Mouse (Mus musculus): ENCODE data around the gene Tmem171. TPM values are rescaled to one million over a fixed set of nuclear protein-coding genes. Genes with fewer than 3 reads are reported as not detected.

Tmem171 gene
- polyA plus RNA-seq (2016; fragmentation: Nextera tagmentation; extraction: Ambion mirVana) = 0.18 TPM in 1 of 2 replicates, not detected in the other

DNA sequence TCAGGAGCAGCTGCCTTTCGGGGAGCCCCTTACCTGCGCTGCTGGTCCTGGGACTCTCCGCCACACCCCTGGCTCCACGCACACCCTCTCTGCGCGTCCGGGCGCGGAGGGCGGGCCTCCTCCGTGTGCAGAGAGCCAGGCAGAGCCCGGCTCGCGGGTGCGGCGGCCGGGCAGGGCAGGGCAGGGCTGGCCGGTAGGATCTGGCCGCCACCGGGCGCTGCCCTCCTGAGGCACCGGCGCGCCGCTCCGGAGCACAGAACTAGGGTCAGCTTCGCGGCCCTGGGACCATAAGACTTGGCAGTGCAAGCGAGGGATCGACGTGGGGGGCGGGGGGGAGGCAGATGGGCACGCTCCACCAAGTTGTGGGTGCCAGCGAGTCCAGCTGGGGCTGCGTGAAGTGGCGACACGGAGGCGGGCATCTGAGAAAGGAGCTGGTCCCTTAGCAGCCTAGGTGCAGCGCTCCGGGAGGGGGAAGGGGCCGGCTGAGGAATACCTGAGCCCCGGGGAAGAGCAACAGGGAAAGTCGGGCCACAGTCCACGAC is at the start of gene Tmem171:
Gene Tmem171, minus strand, starts transcription at position 62 of the 542 bp plus-strand sequence.
- Histone ChIP-seq H3K9me3 (replicated peaks) (no peaks in the 10 kb centered on the region), H3K4me3 (peak within 1 kb of the TSS; percentile 35), H3K36me3 (no peaks in the 10 kb centered on the region), H3K27ac (no peak within 1 kb of the TSS), H3K9ac (peak within 1 kb of the TSS; percentile 53; the same call in 1 of the 2 replicates), H3K4me1 (peaks cover 9% of the 10 kb centered on the region), H3K27me3 (peaks cover 38% of the 10 kb centered on the region), H3K4me2 (replicated peaks) (peak within 1 kb of the TSS; percentile 68)
- WGBS = 9% methylated on average over 43 of the region's 44 CpGs
- no peak for ATAC-seq (ENCODE audit: low FRiP score)

DNA sequence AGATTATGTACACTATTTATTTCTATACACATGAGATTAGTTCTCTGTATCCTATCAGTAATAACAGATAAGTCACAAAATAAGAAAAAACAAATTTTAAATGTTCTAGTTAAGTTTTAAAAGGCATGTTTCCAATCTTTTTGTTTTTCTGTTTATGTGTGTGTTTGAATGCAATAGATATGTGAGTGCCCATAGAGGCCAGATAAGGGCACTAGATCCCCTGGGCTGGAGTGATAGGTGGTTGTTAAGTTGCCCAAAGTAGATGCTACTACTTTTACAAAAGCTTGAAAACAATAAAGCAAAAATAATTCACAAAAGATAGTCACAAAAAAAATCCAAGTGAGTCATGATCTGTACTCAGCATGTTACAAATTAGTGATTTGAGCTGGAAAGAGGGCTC is 49.2 kb upstream of the Tmem171 start:
- peaks cover 35% of the 10 kb centered on the region for H3K36me3 ChIP-seq
- H3K9ac ChIP-seq = no peak overlapping the region
- no peak for ATAC-seq (ENCODE audit: low FRiP score)
- H3K27ac ChIP-seq = no peak overlapping the region
- no peaks in the 10 kb centered on the region for H3K4me1 ChIP-seq
- no peak overlapping the region for H3K4me3 ChIP-seq
- no peaks in the 10 kb centered on the region for H3K9me3 ChIP-seq (replicated peaks)
- H3K27me3 ChIP-seq = no peaks in the 10 kb centered on the region
- H3K4me2 ChIP-seq (replicated peaks) = no peak overlapping the region

DNA sequence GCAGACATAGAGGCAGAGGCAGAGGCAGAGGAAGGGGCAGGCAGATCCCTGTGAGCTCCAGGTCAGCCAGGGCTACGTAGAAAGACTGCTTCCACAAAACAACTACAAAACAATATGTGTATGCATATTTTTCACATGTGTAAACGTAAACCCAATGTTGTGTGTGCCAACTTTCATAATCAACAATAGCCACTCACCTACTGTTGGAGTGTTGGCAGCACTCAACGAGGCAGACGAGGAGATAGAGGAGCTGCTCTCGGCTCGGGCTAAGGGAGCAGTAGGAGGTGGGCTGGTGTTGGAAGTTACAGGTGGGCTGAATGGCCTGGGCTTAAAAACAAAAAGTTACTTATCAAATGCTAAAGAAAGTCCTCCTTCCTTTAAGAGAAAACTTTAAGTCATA is 48.6 kb upstream of the Tmem171 start:
- 95% methylated on average over 6 of the region's 6 CpGs for WGBS
- H3K36me3 ChIP-seq = peaks cover 35% of the 10 kb centered on the region
- no peaks in the 10 kb centered on the region for H3K4me1 ChIP-seq

DNA sequence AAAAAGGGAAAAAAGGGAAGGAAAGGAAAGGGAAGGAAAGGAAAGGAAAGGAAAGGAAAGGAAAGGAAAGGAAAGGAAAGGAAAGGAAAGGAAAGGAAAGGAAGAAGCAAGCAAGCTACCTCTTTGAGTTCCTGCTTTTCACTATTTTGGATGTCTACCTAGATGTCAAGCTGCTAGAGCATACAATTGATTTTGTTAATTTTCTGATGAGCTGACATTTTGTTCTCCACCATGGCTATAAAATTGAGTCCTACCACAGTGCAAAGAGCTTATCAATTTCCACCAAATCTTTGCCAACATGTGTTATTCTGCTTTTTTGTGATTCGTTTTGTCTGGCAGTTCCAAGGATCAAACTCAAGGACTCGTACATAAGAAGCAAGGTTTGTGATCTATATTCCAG is 43.6 kb upstream of the Tmem171 start:
- 93% methylated on average over 2 of the region's 2 CpGs for WGBS
- H3K9me3 ChIP-seq (replicated peaks) = no peaks in the 10 kb centered on the region
- H3K4me2 ChIP-seq (replicated peaks) = no peak overlapping the region
- peaks cover 26% of the 10 kb centered on the region for H3K36me3 ChIP-seq
- 0 out of 2 replicates have a peak, but pooled peaks cover 1% of the 10 kb centered on the region for H3K4me1 ChIP-seq
- H3K4me3 ChIP-seq = no peak overlapping the region
- ATAC-seq (ENCODE audit: low FRiP score) = no peak
- H3K27me3 ChIP-seq = no peaks in the 10 kb centered on the region
- no peak overlapping the region for H3K9ac ChIP-seq
- H3K27ac ChIP-seq = no peak overlapping the region

More for the DNA sequence above, 48.6 kb upstream of the Tmem171 start:
- ATAC-seq (ENCODE audit: low FRiP score) = no peak
- H3K9ac ChIP-seq = no peak overlapping the region
- H3K9me3 ChIP-seq (replicated peaks) = no peaks in the 10 kb centered on the region
- H3K4me3 ChIP-seq = no peak overlapping the region
- no peak overlapping the region for H3K27ac ChIP-seq
- H3K27me3 ChIP-seq = no peaks in the 10 kb centered on the region
- no peak overlapping the region for H3K4me2 ChIP-seq (replicated peaks)

DNA sequence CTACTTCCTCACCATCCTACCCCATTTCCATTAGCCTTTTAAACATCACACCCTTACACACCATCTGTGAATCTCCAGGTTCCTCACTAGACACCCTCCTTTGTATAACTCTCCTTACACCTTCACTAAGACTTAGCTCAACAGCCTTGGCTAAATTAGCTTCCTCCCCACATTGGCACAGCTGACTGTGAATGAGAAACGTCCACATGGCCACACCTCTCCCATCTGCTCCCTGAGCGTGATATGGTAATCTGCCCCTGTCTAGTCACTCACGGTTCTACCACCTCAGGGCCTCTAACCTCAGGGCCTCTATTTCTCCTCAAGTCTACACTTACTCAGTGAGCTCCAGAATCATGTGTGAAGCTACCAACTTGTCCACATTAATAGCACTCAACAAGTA is 38.7 kb upstream of the Tmem171 start:
- 64% methylated on average over 3 of the region's 3 CpGs for WGBS
- Histone ChIP-seq H3K4me2 (replicated peaks) (no peak overlapping the region), H3K9ac (no peak overlapping the region), H3K4me1 (0 out of 2 replicates have a peak, but pooled peaks cover 2% of the 10 kb centered on the region), H3K27ac (no peak overlapping the region), H3K9me3 (replicated peaks) (no peaks in the 10 kb centered on the region), H3K27me3 (no peaks in the 10 kb centered on the region), H3K4me3 (no peak overlapping the region), H3K36me3 (peaks cover 45% of the 10 kb centered on the region)
- ATAC-seq (ENCODE audit: low FRiP score) = no peak

DNA sequence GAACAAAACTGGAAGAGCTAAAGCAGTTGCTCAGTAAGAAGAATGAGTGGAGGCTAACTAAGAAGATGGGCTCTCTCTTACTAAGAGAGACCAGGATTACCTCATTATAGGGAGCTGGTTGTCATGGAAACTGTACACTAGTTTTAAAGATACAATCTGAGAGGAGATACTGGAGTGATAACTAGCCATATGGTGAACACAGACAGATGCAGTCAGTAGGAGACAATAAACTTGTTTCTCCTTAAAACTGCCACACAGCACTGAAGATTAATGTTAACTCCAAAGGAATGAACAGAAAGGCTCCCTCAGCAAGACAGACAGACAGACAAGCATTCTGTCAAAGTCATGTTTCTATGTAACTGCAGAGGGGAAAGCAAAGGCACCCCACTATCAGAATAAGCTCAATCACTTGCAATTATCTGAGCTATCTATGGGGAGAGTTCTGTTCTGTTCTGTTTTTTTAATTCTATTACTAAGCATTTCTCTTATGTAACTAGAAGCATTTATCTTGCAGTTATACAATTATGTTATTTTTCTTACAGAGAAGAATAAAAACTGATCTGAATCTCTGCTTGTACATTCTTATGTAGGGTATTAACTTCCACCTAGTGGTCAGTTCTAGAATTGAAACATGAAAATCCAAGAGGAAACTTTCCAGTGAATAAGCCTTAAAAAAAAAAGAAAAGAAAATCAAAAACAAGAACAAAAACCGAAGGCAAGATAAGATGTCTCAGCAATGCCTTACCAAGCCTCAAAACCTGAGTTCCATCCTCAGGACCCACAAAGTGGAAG is 34.8 kb upstream of the Tmem171 start:
- 93% methylated on average over 1 of the region's 1 CpGs for WGBS
- ATAC-seq (ENCODE audit: low FRiP score) = no peak
- Histone ChIP-seq H3K4me1 (0 out of 2 replicates have a peak, but pooled peaks cover 2% of the 10 kb centered on the region), H3K27ac (no peak overlapping the region), H3K4me3 (no peak overlapping the region), H3K36me3 (peaks cover 52% of the 10 kb centered on the region), H3K9ac (no peak overlapping the region), H3K4me2 (replicated peaks) (no peak overlapping the region), H3K9me3 (replicated peaks) (no peaks in the 10 kb centered on the region), H3K27me3 (no peaks in the 10 kb centered on the region)

DNA sequence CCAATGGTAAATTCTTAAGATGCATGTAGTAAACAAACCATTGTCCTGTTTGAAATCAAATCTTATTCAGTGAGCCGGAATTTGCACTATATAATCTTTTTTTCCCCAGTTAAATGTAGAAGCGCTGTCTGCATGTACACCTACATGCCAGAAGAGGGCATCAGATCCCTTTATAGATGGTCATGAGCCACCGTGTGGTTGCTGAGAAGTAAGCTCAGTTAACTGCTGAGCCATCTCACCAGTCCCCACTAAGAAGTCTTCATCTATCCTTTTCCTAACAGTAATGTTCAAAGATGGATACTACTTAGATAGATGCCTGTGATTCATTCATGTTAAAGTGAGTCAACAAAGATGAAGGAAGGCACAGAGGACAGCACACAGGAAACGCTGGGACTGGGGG is 31.9 kb upstream of the Tmem171 start:
- Histone ChIP-seq H3K27ac (no peak overlapping the region; the same call in 1 of the 2 replicates), H3K4me1 (no peaks in the 10 kb centered on the region), H3K4me2 (replicated peaks) (no peak overlapping the region), H3K27me3 (no peaks in the 10 kb centered on the region), H3K4me3 (no peak overlapping the region), H3K36me3 (peaks cover 39% of the 10 kb centered on the region), H3K9me3 (replicated peaks) (no peaks in the 10 kb centered on the region), H3K9ac (no peak overlapping the region)
- WGBS = 62% methylated on average over 4 of the region's 4 CpGs
- no peak for ATAC-seq (ENCODE audit: low FRiP score)

DNA sequence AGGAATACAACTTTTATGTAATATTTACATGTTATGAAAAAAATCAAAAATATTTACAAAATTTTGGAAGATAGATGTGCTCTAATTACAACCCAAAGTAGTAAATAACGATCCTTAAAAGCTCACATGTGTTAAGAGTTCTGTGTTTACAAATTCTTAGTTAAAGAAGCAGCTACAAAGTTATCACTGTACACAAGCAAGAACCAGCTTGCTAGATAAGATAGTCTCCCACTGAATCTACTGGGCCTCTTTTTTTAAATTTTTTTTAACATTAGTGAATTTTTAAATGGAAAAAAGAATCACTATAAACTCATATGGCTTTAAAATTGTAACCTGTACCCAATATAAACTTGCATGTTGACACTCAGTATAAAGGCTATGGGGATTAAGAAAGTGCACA is 28.8 kb upstream of the Tmem171 start:
- peaks cover 29% of the 10 kb centered on the region for H3K36me3 ChIP-seq

DNA sequence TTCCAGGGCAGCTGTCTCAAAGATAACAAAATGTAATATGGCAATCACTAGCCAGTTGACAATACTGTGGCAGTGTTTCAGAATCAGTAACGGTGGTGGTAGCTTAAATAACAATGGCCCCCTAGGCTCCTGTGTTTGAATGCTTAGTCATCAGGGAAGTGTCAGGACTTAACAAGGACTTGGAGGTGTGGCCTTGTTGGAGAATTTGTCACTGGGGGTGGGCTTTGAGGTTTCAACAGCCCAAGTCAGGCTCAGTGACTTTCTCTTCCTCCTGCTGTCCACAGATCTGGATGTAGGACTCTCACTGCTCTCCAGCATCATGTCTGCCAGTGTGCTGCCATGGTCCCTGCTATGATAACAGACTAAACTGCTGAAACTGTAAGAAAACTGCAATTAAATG is 27.7 kb upstream of the Tmem171 start:
- 34% methylated on average over 1 of the region's 1 CpGs for WGBS

More for the DNA sequence above, 28.8 kb upstream of the Tmem171 start:
- Histone ChIP-seq H3K4me3 (no peak overlapping the region), H3K4me2 (replicated peaks) (no peak overlapping the region), H3K4me1 (no peaks in the 10 kb centered on the region), H3K9ac (no peak overlapping the region), H3K27ac (no peak overlapping the region), H3K9me3 (replicated peaks) (no peaks in the 10 kb centered on the region), H3K27me3 (no peaks in the 10 kb centered on the region)
- WGBS = 95% methylated on average over 1 of the region's 1 CpGs
- ATAC-seq (ENCODE audit: low FRiP score) = no peak

DNA sequence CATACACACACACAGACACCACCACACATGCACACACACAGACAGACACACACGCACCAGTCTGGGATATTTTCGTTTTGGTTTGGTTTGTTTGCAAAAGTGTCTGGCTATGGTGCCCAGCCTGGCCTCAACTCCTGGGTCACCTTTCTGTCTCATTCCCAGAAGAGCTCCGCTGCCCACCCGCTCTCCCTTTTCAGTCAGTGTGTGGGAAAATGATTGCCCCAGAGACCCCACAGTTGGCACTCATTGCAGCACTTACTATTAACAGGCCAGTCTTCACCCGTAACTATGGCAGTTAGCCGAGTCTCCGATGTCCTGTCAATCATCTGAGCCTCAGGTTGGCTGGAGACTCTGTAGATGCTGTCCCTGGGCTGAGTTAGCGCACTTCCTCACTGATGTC is 21.5 kb upstream of the Tmem171 start:
- Histone ChIP-seq H3K27me3 (no peaks in the 10 kb centered on the region), H3K4me3 (no peak overlapping the region), H3K4me2 (replicated peaks) (no peak overlapping the region), H3K36me3 (0 out of 2 replicates have a peak, but pooled peaks cover 4% of the 10 kb centered on the region), H3K9me3 (replicated peaks) (no peaks in the 10 kb centered on the region), H3K9ac (no peak overlapping the region), H3K27ac (no peak overlapping the region), H3K4me1 (no peaks in the 10 kb centered on the region)
- no peak for ATAC-seq (ENCODE audit: low FRiP score)
- 83% methylated on average over 8 of the region's 8 CpGs for WGBS

More for the DNA sequence above, 27.7 kb upstream of the Tmem171 start:
- ATAC-seq (ENCODE audit: low FRiP score) = no peak
- H3K9me3 ChIP-seq (replicated peaks) = no peaks in the 10 kb centered on the region
- H3K27me3 ChIP-seq = no peaks in the 10 kb centered on the region
- H3K36me3 ChIP-seq = peaks cover 26% of the 10 kb centered on the region
- H3K27ac ChIP-seq = no peak overlapping the region
- H3K9ac ChIP-seq = no peak overlapping the region
- H3K4me2 ChIP-seq (replicated peaks) = no peak overlapping the region
- no peaks in the 10 kb centered on the region for H3K4me1 ChIP-seq
- no peak overlapping the region for H3K4me3 ChIP-seq

DNA sequence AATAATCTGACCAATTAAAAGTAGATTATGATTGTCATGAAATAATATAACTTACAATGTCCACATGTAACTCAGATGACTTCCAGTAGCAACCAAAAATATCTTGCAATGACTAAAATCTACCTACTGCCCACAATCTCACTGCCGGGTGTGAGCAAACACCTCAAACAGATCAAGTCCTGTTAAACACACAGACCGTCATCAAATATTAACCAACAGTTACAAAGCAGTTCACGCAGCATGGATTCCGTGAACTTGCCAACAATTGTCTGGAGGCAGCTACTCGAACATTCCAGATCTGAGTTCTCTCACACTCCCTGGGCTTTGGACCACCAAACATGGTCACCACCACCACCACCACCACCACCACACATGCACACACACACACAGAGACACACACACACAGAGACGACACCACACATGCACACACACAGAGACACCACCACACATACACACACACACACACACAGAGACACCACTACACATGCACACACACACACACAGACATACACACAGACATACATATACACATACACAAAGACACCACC is 20.9 kb upstream of the Tmem171 start:
- Histone ChIP-seq H3K36me3 (no peaks in the 10 kb centered on the region), H3K27me3 (no peaks in the 10 kb centered on the region), H3K27ac (no peak overlapping the region), H3K4me2 (replicated peaks) (no peak overlapping the region), H3K9me3 (replicated peaks) (no peaks in the 10 kb centered on the region), H3K4me1 (no peaks in the 10 kb centered on the region), H3K9ac (no peak overlapping the region), H3K4me3 (no peak overlapping the region)
- ATAC-seq (ENCODE audit: low FRiP score) = no peak
- 81% methylated on average over 6 of the region's 6 CpGs for WGBS

DNA sequence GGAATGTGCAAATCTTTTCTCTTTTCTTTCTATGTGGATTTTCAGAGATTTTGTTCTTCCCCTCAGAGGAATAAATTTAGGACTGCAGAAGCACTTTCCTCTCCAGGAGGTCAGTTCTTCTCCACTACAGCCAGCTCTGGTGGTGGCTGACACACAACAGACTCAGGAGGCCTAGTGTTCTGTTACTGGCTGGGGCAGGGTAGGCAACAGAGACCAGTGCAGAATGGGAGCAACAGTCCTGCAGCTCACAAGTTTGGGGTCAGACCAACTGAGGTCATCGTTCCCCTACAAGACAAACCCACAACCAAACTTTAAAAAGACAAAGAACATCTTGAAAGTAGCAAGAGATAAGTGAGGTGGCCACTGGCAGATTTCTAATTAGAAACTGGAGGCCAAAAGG is 16.0 kb upstream of the Tmem171 start:
- ATAC-seq (ENCODE audit: low FRiP score) = no peak
- Histone ChIP-seq H3K27ac (no peak overlapping the region), H3K9me3 (replicated peaks) (no peaks in the 10 kb centered on the region), H3K9ac (no peak overlapping the region), H3K4me2 (replicated peaks) (no peak overlapping the region), H3K27me3 (no peaks in the 10 kb centered on the region), H3K4me3 (no peak overlapping the region), H3K36me3 (no peaks in the 10 kb centered on the region), H3K4me1 (no peaks in the 10 kb centered on the region)
- WGBS = 95% methylated on average over 1 of the region's 1 CpGs

All from hindbrain, embryonic 12.5 days (tissue).